8 mouse cellular contexts compared by ENCODE assay signal in genomic region chr13:21362621-21363248, GRCm38 (mm10). TPM values are rescaled to one million over a fixed set of nuclear protein-coding genes. Genes with fewer than 3 reads are reported as not detected.
A peak's percentile ranks its signal among the peaks of the same experiment; 100 is the strongest.
DNase-seq lines count a peak whose midpoint lies in the region; ATAC-seq lines count a peak whose summit lies in the region.

Zscan12 (plus strand) TSS chr13:21362820.

- H3K4me2 ChIP-seq in hindbrain, embryonic 14.5 days (replicated peaks): peak within 1 kb of the TSS; percentile 61

- 0 out of 2 replicates have a peak within 1 kb of the TSS, but pooled peaks have one; percentile 58 for H3K27ac ChIP-seq in hindbrain, embryonic 14.5 days

- under 1% methylated on average over 29 of the region's 29 CpGs for WGBS in hindbrain, embryonic 14.5 days

- H3K9me3 ChIP-seq in hindbrain, embryonic 14.5 days (ENCODE audit: control insufficient read depth, low read length): no peaks in the 10 kb centered on the region

- peaks cover 19% of the 10 kb centered on the region for H3K4me1 ChIP-seq in hindbrain, embryonic 14.5 days (replicated peaks; ENCODE audit: control insufficient read depth, insufficient read depth, low read length)

- ATAC-seq in hindbrain, embryonic 14.5 days (ENCODE audit: low FRiP score): peak; percentile 99

- H3K9ac ChIP-seq in hindbrain, embryonic 14.5 days: peak within 1 kb of the TSS; percentile 85

- no peaks in the 10 kb centered on the region for H3K27me3 ChIP-seq in hindbrain, embryonic 14.5 days (ENCODE audit: control insufficient read depth, insufficient read depth, low read length)

- peak; percentile 97 for DNase-seq in R1 (ENCODE audit: low read depth, low spot score)
- DNase-seq in cerebellum, postnatal 25 days: peak; percentile 90 to 94
- peak; percentile 71 to 80 for DNase-seq in frontal cortex, postnatal 25 days (ENCODE audit: low spot score in 2 of 2)
- DNase-seq in hindbrain, embryonic 14.5 days (ENCODE audit: low spot score): peak; percentile 94
- peak; percentile 90 to 91 for DNase-seq in layer of hippocampus, postnatal 36 days
- DNase-seq in lung, postnatal 36 days: peak; percentile 94
- peak; percentile 97 for DNase-seq in retina, postnatal 1 day
- DNase-seq in urinary bladder, adult 18-20 months (ENCODE audit: low spot score in 2 of 2): peak; percentile 76 to 89

- no peaks in the 10 kb centered on the region; the same call in 1 of the 2 replicates for H3K36me3 ChIP-seq in hindbrain, embryonic 14.5 days (replicated peaks; ENCODE audit: control insufficient read depth, insufficient read depth)

- peak within 1 kb of the TSS; percentile 80 for H3K4me3 ChIP-seq in hindbrain, embryonic 14.5 days (replicated peaks; ENCODE audit: low read length)

RNA-seq across cellular contexts. Expression of gene Zscan12, which starts in this region (rescaled TPM):
- 11.6 and 12.5 TPM in 2 replicates for polyA plus RNA-seq in hindbrain, embryonic 14.5 days (2014; fragmentation: Nextera tagmentation; extraction: Ambion mirVana)
- total RNA-seq in layer of hippocampus, postnatal 36 days (2021): 1 to 10 TPM; 8.4 to 9.9 TPM

Comparison
In these comparisons a context has a peak if more than half of its experiments do, and no peak if none do; other contexts are left out.
1. Peak in every context shown above with its lines: DNase-seq, ATAC-seq, H3K4me3 ChIP-seq and H3K27ac ChIP-seq.